Mouse (Mus musculus) urinary bladder, postnatal 4 days (tissue): ENCODE data around the gene Vmn1r11.

ENCODE experiments used
- DNase-seq, 2 experiments: peaks; one replicate each; pipeline ENCODE4 v3.0.0; 2021 to 2022; ENCODE audit warnings: low spot score in 2 of 2

Gene Vmn1r11

DNA sequence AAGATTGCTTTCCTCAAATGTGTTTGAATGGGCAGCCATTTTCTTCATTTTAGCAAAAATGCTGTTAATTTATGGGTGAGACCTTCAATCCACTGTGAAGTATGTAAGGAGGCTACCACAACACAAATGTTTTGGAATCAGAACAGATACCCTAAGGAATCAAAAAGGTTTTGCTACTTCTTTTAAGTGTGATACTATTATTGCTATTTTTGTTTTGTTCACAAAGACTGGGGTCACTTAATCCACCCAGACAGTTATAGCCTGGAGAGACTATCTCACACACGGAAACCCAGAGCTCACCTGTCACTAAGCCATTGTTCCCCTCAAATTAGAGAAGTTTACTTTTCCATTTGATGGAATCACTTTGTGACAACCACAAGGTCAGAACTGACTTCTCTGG is at the start of gene Vmn1r11:
Vmn1r11 (plus strand) TSS at position 301 of the 400 bp plus-strand sequence.
- no peak for DNase-seq

GRCm38 (mm10) chr6:57106358-57106757 is 26.9 kb upstream of the Vmn1r11 start:
- no peak for DNase-seq

GRCm38 (mm10) chr6:57109154-57109553 is 24.1 kb upstream of the Vmn1r11 start, which contains the start of gene Vmn1r10:
TSS of gene Vmn1r10 (plus strand) at chr6:57109454.
- DNase-seq = no peak

- DNase-seq = no peak
These were observed 23.4 kb downstream of the Vmn1r11 start, which contains the start of gene Vmn1r12 for GRCm38 (mm10) chr6:57156619-57157018. TSS of gene Vmn1r12 (plus strand) at chr6:57156919.
